Mouse (Mus musculus) stomach, postnatal 0 days (tissue): Measurements from ENCODE around the gene Ipmk. TPM values are rescaled to one million over a fixed set of nuclear protein-coding genes. Genes with fewer than 3 reads are reported as not detected.
"Not testable (repeated sequence)": the region's sequence is repeated elsewhere in the genome, so short reads cannot be mapped to it uniquely, and the experiment has no call there.

Source experiments
- ATAC-seq: fragments of 200-750 bp; cut with Nextera tagmentation; 2 replicates; pipeline ENCODE4 v1.8.0; 2017; ENCODE audit not compliant: low FRiP score, low TSS enrichment
- DNase-seq: peaks from one replicate; pipeline ENCODE4 v3.0.0-alpha.2; 2016; ENCODE audit warnings: low spot score
- H3K27ac ChIP-seq: fragments of 300-500 bp; sonication (generic); replicated peaks from 2 replicates; pipeline ENCODE4 v1.5.1; 2014; ENCODE audit warnings: mild to moderate bottlenecking, control low read depth
- H3K27me3 ChIP-seq: fragments of 300-500 bp; sonication (generic); 2 replicates; pipeline ENCODE4 v1.6.1; 2014; ENCODE audit warnings: low read length; ENCODE audit not compliant: control insufficient read depth, insufficient read depth
- H3K36me3 ChIP-seq: fragments of 300-500 bp; sonication (generic); 2 replicates; pipeline ENCODE4 v1.6.1; 2014; ENCODE audit warnings: low read length, mixed read lengths; ENCODE audit not compliant: control insufficient read depth, insufficient read depth
- H3K4me1 ChIP-seq: fragments of 300-500 bp; sonication (generic); replicated peaks from 2 replicates; pipeline ENCODE4 v1.6.1; 2014; ENCODE audit warnings: antibody characterized with exemption; ENCODE audit not compliant: control insufficient read depth, insufficient read depth
- H3K4me2 ChIP-seq: fragments of 300-500 bp; sonication (generic); replicated peaks from 2 replicates; pipeline ENCODE4 v1.6.1; 2014; ENCODE audit warnings: low read depth, mild to moderate bottlenecking, control low read depth, moderate library complexity
- H3K4me3 ChIP-seq: fragments of 300-500 bp; sonication (generic); 2 replicates; pipeline ENCODE4 v1.5.1; 2014; ENCODE audit warnings: low read depth, low read length, control low read depth
- H3K9ac ChIP-seq: fragments of 300-500 bp; sonication (generic); 2 replicates; pipeline ENCODE4 v1.6.1; 2014; ENCODE audit warnings: mild to moderate bottlenecking, low read length, control low read depth, mixed read lengths
- H3K9me3 ChIP-seq: fragments of 300-500 bp; sonication (generic); 2 replicates; pipeline ENCODE4 v1.6.1; 2016; ENCODE audit warnings: low read length; ENCODE audit not compliant: control insufficient read depth
- CTCF ChIP-seq: IDR thresholded peaks from 2 replicates; pipeline ENCODE4 v1.5.1; 2016; ENCODE audit warnings: antibody characterized with exemption, low read depth, mild to moderate bottlenecking, moderate library complexity
- EP300 ChIP-seq: optimal IDR thresholded peaks from 2 replicates; pipeline ENCODE3; 2016; ENCODE audit warnings: antibody characterized with exemption
- WGBS: fragments of 180-500 bp; shearing (Covaris S2); extraction: QIAGEN DNeasy Blood & Tissue Kit; methylation state at CpG from one replicate; pipeline ENCODE4 v1.1.7; 2014; 5-methylcytosine and 5-hydroxymethylcytosine counted together
- polyA plus RNA-seq: library from polyadenylated mRNA; unstranded; fragments of >200 nt; fragmentation: Nextera tagmentation; extraction: Ambion mirVana; gene quantifications from 2 replicates; pipeline ENCODE4 v1.2.1, GENCODE M21; 2015

Ipmk gene
- polyA plus RNA-seq, 1 experiment from 2014 or later = 9.0 TPM

DNA sequence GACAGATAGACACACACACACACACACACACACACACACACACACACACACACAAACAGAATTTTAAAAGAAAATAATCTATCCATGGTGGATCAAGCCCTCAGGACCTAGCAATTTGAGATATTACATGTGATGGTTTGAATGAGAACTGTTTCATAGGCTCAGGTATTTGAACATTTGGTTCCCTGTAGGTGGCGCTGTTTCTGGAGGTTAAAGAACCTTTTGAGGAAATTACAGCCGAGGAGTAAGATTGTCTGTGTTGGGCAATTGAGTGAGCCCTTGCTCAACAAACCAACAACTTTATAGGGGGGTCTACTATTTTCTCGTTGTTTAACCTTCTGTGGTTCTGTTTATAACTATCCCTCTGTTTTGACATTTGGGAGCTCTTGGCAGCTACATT lies 107.8 kb downstream of the Ipmk start:
- DNase-seq = no peak
- ATAC-seq = no peak
- Histone ChIP-seq H3K9ac (no peak overlapping the region), H3K4me3 (no peak overlapping the region), H3K27me3 (no peaks in the 10 kb centered on the region), H3K4me2 (no peak overlapping the region), H3K36me3 (no peaks in the 10 kb centered on the region), H3K9me3 (no peaks in the 10 kb centered on the region), H3K27ac (no peak overlapping the region), H3K4me1 (no peaks in the 10 kb centered on the region)
- TF ChIP-seq CTCF (0 out of 2 replicates have a peak, but pooled peaks have one; percentile 9), EP300 (no peak)
- WGBS = 66% methylated on average over 3 of the region's 3 CpGs

DNA sequence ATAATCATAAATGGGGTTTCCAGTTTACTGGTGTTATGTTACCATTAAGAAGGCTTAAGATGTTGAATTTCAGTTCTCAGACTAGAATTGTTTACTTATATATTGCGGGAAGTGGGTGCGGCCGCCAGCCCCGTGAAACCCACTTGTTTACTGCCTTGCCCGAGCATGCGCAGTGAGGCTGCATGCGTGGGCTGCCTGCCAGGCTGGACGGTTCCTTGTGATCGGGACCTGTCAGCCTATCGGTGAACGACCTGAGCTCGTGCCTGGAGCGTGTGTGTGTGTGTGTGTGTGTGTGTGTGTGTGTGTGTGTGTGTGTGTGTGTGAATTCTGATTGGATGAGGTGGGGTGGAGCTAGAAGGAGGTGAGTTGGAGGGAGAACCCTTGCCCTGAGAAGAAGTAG lies 114.8 kb downstream of the Ipmk start:
- H3K27ac ChIP-seq, H3K9me3 ChIP-seq, H3K36me3 ChIP-seq, H3K27me3 ChIP-seq, H3K4me1 ChIP-seq, ATAC-seq, DNase-seq, H3K4me3 ChIP-seq, H3K4me2 ChIP-seq, H3K9ac ChIP-seq: not testable (repeated sequence)
- 63% methylated on average over 13 of the region's 13 CpGs for WGBS

DNA sequence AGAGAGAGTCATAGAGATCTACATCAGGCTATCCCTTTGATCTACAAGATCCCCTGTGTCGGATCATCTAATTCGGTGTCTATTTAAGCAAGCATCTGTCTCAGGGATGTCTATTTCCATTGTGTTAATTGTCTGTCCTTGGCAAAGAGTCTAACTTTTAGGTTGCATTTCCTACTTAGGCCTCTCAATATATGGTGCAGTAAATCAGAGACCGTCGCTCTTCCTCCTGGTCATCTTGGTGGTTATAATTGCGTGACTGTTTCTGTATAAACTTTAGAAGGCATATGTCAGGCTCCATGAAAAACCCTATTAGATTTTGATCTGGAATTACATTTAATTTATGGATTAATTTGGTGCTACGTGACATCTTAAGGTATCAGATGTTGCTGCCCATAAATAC lies 116.9 kb downstream of the Ipmk start:
- DNase-seq (no peak), ATAC-seq (no peak)
- WGBS = 96% methylated on average over 6 of the region's 6 CpGs

DNA sequence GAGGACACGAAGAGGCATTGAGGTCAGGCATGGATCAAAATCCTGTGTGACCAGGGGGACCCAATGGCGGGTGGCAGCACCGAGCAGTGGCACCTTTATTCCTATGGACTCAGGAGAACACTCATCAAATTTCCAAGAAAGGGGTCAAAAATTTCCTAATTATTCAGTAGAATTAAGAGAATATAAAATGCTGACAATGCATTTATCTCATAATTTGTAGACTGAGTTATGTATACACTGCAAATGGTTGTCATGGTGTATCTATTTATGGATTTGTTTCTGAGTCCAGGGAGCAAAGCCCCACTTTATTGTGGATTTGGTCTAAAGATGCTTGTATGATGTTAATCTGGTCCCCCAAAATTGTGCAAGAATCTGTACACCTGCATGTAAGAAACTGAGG lies 120.8 kb downstream of the Ipmk start:
- Histone ChIP-seq H3K27ac (no peak overlapping the region), H3K4me3 (no peak overlapping the region), H3K27me3 (no peaks in the 10 kb centered on the region), H3K9ac (no peak overlapping the region), H3K4me1 (no peaks in the 10 kb centered on the region), H3K36me3 (no peaks in the 10 kb centered on the region), H3K9me3 (no peaks in the 10 kb centered on the region), H3K4me2 (no peak overlapping the region)
- no peak for TF ChIP-seq EP300
- TF ChIP-seq CTCF = no peak
- 94% methylated on average over 3 of the region's 3 CpGs for WGBS
- no peak for ATAC-seq
- DNase-seq = no peak

More for the DNA sequence above, 116.9 kb downstream of the Ipmk start:
- Histone ChIP-seq H3K36me3 (no peaks in the 10 kb centered on the region), H3K9me3 (no peaks in the 10 kb centered on the region), H3K9ac (no peak overlapping the region), H3K4me2 (no peak overlapping the region), H3K27me3 (no peaks in the 10 kb centered on the region), H3K4me1 (no peaks in the 10 kb centered on the region), H3K27ac (no peak overlapping the region), H3K4me3 (no peak overlapping the region)
- TF ChIP-seq CTCF (no peak), EP300 (no peak)

DNA sequence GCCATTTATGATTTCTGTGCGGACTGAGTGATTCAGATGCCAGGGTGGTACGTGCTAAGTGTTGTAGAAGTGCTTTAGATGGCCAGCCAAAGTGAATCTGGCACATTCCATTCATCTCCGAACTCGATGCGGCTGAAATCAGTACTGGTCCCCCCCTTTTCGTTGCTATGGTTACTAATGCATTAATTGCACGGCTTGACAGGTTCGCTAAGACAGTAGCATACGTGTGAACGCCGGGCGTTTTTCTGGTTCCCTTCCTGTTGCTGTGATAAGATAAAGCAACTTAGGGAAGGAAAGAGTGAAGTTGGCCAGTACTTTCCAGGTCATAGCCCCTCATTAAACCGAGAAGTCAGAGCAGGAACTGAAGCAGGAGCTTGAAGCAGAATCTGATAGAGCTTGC lies 122.2 kb downstream of the Ipmk start:
- Histone ChIP-seq H3K9ac (no peak overlapping the region), H3K27ac (no peak overlapping the region), H3K4me3 (no peak overlapping the region), H3K9me3 (no peaks in the 10 kb centered on the region), H3K4me1 (no peaks in the 10 kb centered on the region), H3K36me3 (no peaks in the 10 kb centered on the region), H3K4me2 (no peak overlapping the region), H3K27me3 (no peaks in the 10 kb centered on the region)
- 51% methylated on average over 13 of the region's 13 CpGs for WGBS
- no peak for TF ChIP-seq EP300
- no peak for TF ChIP-seq CTCF
- DNase-seq (no peak), ATAC-seq (no peak)

DNA sequence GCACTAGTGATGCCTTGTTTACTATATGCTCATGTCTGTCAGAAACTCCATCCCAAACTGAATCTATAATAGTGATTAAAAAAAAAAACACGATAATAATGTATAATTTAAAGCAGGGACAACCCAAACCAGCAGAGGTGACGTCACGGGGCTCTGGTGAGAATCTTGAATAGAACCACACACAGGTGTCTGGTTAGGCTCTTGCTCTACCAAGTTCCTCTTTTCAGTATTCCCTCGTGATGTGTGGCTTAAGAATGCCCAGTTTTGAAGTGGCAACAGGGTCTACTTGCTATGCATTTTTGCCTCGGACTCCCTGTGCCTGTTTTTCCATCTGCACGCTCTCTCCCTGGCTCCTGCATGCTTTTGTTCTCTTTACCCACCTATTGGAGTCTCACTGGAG lies 124.5 kb downstream of the Ipmk start:
- H3K9me3 ChIP-seq = no peaks in the 10 kb centered on the region
- H3K27me3 ChIP-seq = no peaks in the 10 kb centered on the region
- H3K9ac ChIP-seq = no peak overlapping the region
- no peak overlapping the region for H3K27ac ChIP-seq
- no peaks in the 10 kb centered on the region for H3K36me3 ChIP-seq
- no peaks in the 10 kb centered on the region for H3K4me1 ChIP-seq
- no peak overlapping the region for H3K4me2 ChIP-seq
- no peak for DNase-seq
- no peak overlapping the region for H3K4me3 ChIP-seq
- TF ChIP-seq EP300 = no peak
- no peak for TF ChIP-seq CTCF
- ATAC-seq = no peak
- WGBS = 81% methylated on average over 6 of the region's 6 CpGs
